Mouse (Mus musculus) WW6 (cell line): ENCODE results near the gene Prmt2.

Experiments
- DNase-seq: peaks from one replicate; pipeline ENCODE4 v3.0.0-alpha.2; 2013; ENCODE audit warnings: low read depth, low spot score

Gene Prmt2

DNA sequence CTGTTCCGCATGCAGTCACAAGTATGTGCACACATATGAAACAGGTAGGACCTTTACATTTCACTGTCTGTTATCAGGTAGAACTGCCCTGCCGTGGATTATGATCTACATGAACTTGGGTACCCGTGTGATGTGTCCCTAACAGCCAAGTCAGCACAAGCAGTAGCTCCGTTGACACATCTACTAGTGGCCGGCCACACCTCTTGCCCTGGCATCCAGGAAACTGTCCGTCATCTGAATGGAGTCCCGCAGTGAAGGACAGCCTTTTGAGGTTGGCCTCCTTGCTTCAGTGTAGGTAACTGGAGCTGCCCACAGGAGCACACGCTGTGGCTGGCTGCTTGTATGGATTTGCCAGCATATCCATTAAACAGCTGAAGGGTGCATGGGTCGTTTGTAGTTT, 19.4 kb downstream of the Prmt2 start:
- no peak for DNase-seq

DNA sequence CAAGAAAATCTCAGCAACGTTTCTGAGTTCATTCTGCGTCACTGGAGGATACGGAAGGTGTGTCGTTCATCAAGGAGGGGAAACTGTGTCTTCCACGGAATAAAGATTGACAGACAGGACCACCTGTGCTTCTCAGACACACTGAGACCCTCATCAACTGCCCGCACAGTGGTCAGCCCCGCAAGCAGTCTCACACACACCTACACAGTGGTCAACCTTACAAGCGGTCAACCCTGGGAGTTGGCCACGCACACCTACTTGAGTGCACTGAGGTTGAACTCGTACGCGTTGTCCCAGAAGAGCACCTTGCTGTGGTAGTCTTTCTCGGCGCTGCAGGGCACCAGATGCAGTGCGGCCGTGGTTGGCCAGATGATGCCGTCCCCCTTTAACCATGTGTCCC, 20.6 kb downstream of the Prmt2 start:
- DNase-seq: no peak

DNA sequence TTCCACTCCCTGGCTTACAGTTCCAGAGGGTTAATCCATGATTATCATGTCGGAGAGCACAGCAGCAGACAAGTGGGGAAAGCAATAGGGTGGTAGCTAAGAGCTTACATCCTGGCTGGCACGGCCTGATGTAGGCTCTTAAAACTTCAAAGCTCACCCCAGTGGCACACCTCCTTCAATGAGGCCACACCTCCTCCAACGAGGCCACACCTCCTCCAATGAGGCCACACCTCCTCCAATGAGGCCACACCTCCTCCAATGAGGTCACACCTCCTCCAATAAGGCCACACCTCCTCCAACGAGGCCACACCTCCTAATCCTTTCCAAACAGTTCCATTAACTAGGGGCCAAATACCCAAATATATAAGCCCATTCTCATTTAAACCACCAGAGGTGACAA, 23.5 kb downstream of the Prmt2 start:
- no peak for DNase-seq

DNA sequence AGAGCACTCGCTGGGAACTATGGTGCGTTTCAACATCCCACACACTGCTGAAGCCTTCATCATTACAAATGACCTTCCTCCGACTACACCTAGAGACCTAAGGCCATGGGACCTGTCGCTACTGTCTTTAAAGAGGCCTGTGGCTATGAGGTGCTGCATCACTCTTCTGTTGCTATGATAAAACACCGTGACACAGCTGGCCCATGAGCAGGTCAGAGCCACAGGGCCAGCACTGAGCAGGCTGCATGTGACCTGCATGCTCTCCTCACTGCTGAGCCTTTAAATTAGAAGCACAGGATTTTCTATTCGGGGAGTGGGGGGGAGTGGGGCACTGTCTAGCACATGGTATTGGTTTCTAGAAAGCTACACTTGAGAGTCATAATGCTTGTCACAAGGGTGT, 25.5 kb downstream of the Prmt2 start:
- DNase-seq: no peak

DNA sequence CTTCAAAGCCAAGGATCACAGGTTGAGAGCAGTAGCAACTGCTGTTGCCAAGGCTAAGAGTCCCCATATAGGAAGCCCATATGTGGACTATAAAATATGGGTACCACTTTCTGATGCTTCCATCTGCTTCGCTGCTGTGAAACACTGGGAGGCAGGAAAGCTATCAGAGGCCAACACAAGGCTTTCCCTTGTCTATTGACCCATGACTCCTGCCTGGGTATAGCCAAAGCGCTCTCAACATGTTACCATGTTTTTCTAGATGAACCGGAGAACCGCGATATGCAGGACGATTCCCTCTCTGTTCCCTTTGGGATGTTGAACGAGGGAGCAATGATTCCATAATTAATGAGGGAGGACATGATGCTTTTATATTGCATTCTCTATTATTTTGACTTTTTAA, 26.9 kb downstream of the Prmt2 start:
- no peak for DNase-seq

DNA sequence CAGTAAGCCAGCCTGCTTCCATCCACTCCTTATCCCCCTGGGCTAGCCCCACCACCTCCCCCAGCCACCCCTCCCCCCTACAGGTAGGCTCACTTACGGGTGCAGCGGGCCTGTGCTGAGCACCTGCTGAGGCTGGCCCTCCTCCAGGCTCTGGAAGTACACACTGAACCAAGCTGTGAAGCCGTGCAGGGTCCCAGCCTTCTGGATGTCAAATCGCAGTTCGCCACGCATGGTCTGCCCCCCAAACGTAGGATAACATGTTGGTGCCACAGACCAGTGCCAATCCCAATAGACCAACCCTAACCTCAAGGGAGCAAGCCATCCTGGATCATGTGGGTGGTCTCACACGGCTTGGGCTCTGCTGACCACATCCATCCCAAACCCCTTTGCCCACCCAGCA, 28.4 kb downstream of the Prmt2 start:
- DNase-seq: no peak

DNA sequence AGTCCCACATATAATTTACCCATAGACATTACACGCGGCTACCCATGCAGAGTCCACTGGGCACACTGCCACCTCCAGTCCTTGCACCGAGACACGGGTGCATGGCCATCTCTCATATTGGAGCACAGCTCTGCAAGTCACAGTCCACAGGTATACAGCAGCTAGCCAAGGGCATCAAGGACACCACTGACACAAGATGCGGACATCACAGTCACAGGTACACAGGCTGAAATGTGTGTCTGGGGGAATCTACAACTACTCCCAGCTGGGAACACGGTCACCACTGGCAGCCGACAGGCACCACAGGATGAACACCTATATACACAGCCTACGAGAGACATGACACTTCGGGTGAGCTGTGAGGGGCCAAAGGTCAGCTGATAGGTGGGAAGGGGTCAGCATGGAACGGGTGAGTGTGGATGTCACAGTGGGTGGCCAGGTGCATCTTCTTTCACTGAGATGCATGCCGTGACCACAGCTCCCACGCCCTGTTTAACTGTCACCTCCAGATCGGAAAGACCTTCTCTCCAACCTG, 30.3 kb downstream of the Prmt2 start:
- no peak for DNase-seq

DNA sequence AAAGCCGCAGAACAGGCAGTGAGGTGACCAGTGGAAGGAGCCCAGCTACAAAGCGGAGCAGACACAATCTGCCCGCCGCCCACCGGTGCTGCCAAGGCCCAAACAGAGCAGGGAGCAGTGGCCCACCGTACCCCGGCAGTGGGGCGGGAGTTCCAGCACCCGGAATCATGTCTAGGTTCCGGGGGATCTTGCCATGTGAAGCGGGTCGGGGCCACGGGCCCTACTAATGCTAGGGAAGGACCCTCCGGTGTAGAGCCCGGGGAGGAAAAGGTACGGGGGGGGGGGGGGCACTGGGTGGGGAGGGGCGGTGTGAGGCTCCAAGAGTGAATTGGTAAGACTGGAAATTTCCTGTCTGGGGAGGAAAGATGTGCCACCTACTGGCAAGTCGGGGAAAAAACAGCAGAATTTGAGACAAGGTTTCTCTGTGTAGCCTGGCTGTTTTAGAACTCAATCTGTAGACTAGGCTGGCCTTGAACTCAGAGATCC, 33.8 kb downstream of the Prmt2 start:
- no peak for DNase-seq

DNA sequence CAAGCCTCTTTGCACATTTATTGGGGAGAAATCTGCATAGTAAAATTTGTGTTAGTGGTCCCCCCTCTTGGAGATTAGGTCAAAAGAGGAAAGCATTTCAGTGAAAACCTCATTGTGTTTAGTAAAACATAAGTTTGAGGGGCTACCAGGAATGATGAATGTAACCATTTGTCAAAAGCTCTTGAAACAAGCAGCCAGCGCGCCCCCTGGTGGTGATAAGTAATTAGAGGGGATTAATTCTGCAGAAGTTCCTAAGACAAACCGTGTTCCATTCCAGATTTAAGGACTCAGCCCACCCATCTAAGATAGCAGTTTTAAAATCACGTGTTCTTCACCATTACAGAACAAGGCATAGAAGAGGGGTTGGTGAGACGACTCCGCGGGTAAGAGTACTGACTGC, 35.7 kb downstream of the Prmt2 start:
- peak; percentile 63 for DNase-seq

DNA sequence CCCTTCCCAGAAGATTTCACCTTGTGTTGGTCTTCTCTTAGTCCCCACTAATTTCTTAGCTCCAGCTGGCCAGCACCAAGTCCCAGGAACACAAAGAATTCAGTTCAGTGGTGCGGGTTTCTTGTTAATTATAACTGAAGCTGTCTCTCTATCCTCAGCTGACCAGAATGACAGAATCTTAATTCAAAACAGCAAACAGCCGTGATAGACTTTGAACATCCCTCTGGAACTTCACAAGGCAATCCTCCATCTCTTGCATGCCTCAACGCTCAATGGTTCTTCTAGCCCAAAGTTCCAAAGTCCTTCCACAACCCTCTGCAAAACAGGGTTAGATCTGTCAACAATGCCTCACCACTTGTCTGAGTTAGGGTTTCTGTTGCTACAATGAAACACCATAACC, 36.2 kb downstream of the Prmt2 start:
- DNase-seq: no peak

DNA sequence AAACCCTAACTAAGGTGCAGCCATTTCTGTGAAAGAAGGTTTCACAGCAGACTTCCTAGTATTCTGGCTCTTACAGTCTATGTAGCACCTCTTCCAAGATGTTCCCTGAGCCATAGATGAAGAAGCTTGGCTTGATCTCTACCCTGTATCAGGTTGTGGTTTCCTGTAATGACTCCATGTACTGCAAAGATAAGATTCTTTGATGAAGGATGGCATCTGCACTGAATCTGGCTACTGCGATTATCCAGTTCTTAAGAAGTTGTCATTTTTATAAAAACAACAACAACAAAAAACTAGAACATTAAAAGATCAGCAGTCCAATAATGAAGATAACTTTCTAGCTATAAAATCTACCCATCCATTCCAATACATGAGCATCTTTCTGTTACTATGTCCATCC, 49.7 kb downstream of the Prmt2 start:
- DNase-seq: no peak

DNA sequence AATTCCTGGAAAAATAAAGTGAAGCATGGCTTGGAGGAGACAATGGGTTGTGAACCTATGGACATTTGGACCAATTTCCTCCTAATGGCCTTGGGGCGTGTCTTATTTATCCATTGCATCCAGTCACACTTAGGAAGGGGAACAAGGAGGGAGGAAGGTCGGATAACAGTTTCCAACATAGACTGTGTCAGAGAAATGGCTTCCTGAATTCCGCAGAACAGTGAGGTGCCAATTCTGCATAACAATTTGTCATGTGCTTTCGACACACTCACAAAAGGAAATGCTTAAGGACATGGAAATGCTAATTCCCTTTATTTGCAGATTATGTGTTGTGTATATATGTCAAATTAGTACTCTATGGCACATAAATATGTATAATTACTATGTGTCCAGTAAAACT, 52.4 kb downstream of the Prmt2 start:
- no peak for DNase-seq

DNA sequence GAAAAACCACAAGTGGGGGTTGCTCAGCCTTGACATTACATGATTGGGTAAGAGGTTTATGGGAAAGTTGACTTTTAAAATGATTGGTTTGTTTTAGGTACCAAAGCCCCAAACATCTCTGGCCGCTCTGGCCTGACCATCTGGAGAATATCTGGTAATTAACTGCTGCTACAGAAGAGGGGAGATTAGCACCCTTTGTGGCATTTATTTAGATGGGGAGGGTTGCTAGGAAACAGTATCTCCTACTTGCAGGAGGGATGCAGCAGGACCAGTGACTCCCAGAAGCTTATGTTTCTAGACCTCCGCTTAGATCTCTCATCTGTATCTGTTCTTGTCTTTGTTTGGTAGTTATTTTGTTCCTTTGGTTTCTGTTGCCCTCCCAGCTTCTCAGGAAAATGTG, 62.8 kb downstream of the Prmt2 start:
- DNase-seq: no peak

DNA sequence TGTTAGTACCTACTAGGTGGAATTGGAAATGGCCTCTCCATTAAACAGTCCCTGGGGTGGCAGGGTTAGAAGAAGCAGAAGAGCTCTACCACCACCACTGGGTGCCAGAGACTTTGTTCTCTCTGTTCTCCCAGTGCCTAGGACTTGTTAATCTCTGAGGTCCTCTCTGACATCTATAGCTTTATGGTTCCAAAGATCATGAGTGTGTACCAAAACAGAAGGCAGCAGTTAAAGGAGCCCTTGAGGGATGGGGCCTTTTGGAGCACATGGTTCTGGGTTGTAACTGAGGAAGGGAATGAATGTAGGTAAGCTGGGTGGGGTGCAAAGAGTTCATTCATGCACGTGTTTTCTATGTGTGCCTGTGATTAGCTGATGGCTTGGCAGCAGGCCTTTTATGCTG, 79.7 kb downstream of the Prmt2 start:
- DNase-seq: no peak

DNA sequence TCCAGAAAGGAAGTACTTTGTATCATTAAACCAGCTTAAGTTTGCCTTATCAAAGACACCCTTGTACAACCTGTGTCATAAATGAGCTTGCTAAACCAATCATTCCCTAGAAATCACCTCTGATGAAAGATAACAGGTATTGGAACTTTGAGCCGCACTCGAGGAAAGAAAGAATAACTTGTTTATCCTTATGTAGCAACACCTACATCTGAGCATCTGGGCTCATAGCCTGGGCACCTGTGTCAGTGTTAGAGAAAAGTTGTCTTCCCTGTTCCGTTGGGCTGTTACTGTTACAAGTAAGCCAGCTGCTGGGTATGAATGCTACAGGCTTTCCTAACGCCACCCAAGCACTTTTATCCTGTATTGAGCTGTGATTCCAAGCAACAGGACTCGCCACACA, 80.1 kb downstream of the Prmt2 start:
- no peak for DNase-seq
